Mouse (Mus musculus) small intestine, adult 2 months (tissue): Measurements from ENCODE around the gene Acvr1b.

Source experiments
- CTCF ChIP-seq: fragments of 200-500 bp; IDR thresholded peaks from 2 replicates; pipeline ENCODE4 v1.5.1; 2012; ENCODE audit warnings: low read depth, mild to moderate bottlenecking, control low read depth, inconsistent platforms, low read length, moderate library complexity, mixed read lengths; ENCODE audit not compliant: insufficient replicate concordance, insufficient read length; ENCODE audit errors: extremely low read depth
- POLR2A ChIP-seq: fragments of 200-500 bp; IDR thresholded peaks from 2 replicates; pipeline ENCODE4 v1.6.1; 2012; ENCODE audit warnings: low read depth, mild to moderate bottlenecking, control low read depth, inconsistent platforms, low read length, moderate library complexity

DNA sequence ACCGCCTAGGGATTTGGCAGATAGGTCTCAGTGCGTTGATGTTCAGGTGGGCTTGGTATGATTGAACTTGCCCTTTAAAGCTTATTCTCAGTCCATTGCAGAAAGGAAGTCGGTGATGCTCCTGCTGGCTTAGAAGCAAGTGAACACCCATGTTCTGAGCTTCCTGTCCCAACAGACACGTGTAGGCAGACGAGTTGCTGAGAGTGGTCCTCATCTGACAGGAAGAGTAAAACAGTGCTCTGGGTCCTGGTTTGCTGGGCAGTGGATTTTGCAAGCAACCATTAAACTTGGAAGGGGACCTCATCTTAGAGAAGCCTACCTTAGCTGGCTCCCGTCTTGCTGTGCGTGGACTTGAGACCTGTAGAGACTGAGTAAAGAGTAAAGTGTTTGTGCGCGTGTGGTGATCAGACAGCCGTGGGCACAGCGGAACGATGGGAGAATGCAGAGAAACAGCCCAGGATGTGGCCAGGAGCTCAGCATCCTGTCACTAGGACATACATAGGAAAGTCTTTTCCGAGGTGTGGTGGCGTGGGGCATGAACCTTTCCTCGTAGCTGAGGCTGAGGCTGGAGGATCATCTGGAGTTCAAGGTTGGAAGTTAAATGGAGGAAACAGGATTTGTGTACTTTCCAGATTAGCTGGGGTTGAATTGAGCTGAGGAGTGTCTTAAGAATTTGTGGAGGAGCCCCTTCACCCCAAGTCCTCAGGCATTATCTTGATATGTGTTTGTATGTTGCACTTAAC, 6.7 kb downstream of the Acvr1b start:
- TF ChIP-seq CTCF: no peak
- no peak for TF ChIP-seq POLR2A
